Comparison of ENCODE assay signal across 25 mouse cellular contexts in the genomic region with DNA sequence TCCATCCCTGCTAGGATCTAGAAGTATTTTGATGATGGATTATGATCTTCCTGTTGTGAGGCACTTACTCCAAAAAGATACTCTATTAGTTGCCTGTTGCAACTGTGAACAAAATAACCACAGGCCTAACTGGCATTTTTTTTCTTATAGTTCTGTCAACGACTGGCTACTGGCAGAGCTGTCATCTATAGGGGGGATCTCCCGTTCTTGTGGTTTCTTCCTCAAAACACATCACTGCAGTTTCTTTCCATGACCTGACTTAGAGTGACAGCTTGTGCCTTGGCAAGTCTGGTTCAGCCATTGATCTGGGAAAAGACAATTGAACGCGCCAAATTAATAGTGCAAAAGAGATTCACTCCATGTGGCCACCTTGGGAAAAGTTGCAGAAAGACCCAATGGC. TPM values are rescaled to one million over a fixed set of nuclear protein-coding genes. Genes with fewer than 3 reads are reported as not detected.
DNase-seq lines count a peak whose midpoint lies in the region; ATAC-seq and TF ChIP-seq lines count a peak whose summit lies in the region.
"Had no signal": no experiment of that assay in that cellular context is flagged by ENCODE, and none has a peak within 500 bp of the region (broad histone marks: within the 10 kb centered on the region; RNA-seq: fewer than 3 reads in every experiment).

No protein-coding gene starts in this region.

- H3K4me3 ChIP-seq in heart, embryonic 12.5 days = no peak overlapping the region
- no peak overlapping the region for H3K4me3 ChIP-seq in heart, embryonic 10.5 days
- no peak overlapping the region for H3K4me3 ChIP-seq in heart, postnatal 0 days (ENCODE audit: low read depth, low read length)
- peak overlapping the region; percentile 60 for H3K4me3 ChIP-seq in megakaryocyte, embryonic 14.5 days (replicated peaks)
- no peak overlapping the region for H3K4me3 ChIP-seq in midbrain, embryonic 11.5 days (ENCODE audit: low read depth, low read length)
- H3K4me3 ChIP-seq: embryonic facial prominence, embryonic 12.5 days; hindbrain, embryonic 13.5 days; lung, embryonic 15.5 days; midbrain, embryonic 15.5 days; neural tube, embryonic 15.5 days; stomach, embryonic 15.5 days had no signal

- H3K9ac ChIP-seq in heart, embryonic 12.5 days = no peak overlapping the region
- no peak overlapping the region for H3K9ac ChIP-seq in heart, postnatal 0 days (replicated peaks; ENCODE audit: low read depth, low read length)
- no peak overlapping the region for H3K9ac ChIP-seq in midbrain, embryonic 11.5 days (ENCODE audit: low read length)
- H3K9ac ChIP-seq: embryonic facial prominence, embryonic 12.5 days; forebrain, postnatal 0 days; hindbrain, embryonic 13.5 days; liver, embryonic 14.5 days; lung, embryonic 15.5 days; midbrain, embryonic 15.5 days; neural tube, embryonic 15.5 days; stomach, embryonic 15.5 days had no signal

- no peak for TF ChIP-seq EP300 in heart, postnatal 0 days (IDR thresholded peaks at IDR 0.05; ENCODE audit: low read depth)

- no peaks in the 10 kb centered on the region for H3K36me3 ChIP-seq in heart, embryonic 12.5 days
- H3K36me3 ChIP-seq in heart, embryonic 10.5 days = no peaks in the 10 kb centered on the region
- no peaks in the 10 kb centered on the region for H3K36me3 ChIP-seq in heart, postnatal 0 days (replicated peaks; ENCODE audit: control insufficient read depth, insufficient read depth, low read length)
- no peaks in the 10 kb centered on the region for H3K36me3 ChIP-seq in megakaryocyte, embryonic 14.5 days (replicated peaks; ENCODE audit: low read length)
- no peaks in the 10 kb centered on the region for H3K36me3 ChIP-seq in midbrain, embryonic 11.5 days (ENCODE audit: control insufficient read depth, insufficient read depth, low read length)
- H3K36me3 ChIP-seq: embryonic facial prominence, embryonic 12.5 days; hindbrain, embryonic 13.5 days; lung, embryonic 15.5 days; midbrain, embryonic 15.5 days; neural tube, embryonic 15.5 days; stomach, embryonic 15.5 days had no signal

- peaks cover 3% of the 10 kb centered on the region; the same call in 1 of the 2 replicates for H3K9me3 ChIP-seq in heart, embryonic 12.5 days (replicated peaks)
- no peaks in the 10 kb centered on the region for H3K9me3 ChIP-seq in heart, embryonic 10.5 days
- no peaks in the 10 kb centered on the region; the same call in 1 of the 2 replicates for H3K9me3 ChIP-seq in heart, postnatal 0 days (replicated peaks; ENCODE audit: control insufficient read depth, low read length)
- H3K9me3 ChIP-seq in megakaryocyte, embryonic 14.5 days = peaks cover 3% of the 10 kb centered on the region; the same call in 1 of the 2 replicates
- H3K9me3 ChIP-seq in midbrain, embryonic 11.5 days (ENCODE audit: control insufficient read depth, low read length) = no peaks in the 10 kb centered on the region
- H3K9me3 ChIP-seq: embryonic facial prominence, embryonic 12.5 days; hindbrain, embryonic 13.5 days; lung, embryonic 15.5 days; midbrain, embryonic 15.5 days; neural tube, embryonic 15.5 days; stomach, embryonic 15.5 days had no signal

- no peak for ATAC-seq in heart, embryonic 12.5 days (ENCODE audit: insufficient number of reproducible peaks, low FRiP score)
- ATAC-seq in heart, postnatal 0 days (ENCODE audit: insufficient read depth, low read depth) = no peak
- peak; percentile 64 for ATAC-seq in common myeloid progenitor, adult 5-6 weeks (replicated peaks; ENCODE audit: low read depth, poor library complexity, severe bottlenecking)
- no peak; the same call in 1 of the 2 replicates for ATAC-seq in erythroblast, adult 5-6 weeks (replicated peaks; ENCODE audit: low FRiP score, poor library complexity, severe bottlenecking)
- ATAC-seq in midbrain, embryonic 11.5 days (ENCODE audit: low FRiP score) = no peak
- ATAC-seq: activated CD4-positive, CD25-positive, alpha-beta regulatory T cell, adult 4 months; forebrain, postnatal 0 days; midbrain, embryonic 15.5 days had no signal

- H3K27ac ChIP-seq in heart, embryonic 12.5 days (ENCODE audit: poor library complexity, severe bottlenecking) = peak overlapping the region; percentile 21; the same call in 1 of the 2 replicates
- no peak overlapping the region for H3K27ac ChIP-seq in heart, embryonic 10.5 days
- H3K27ac ChIP-seq in heart, postnatal 0 days (ENCODE audit: low read depth) = 0 out of 2 replicates have a peak overlapping the region, but pooled peaks have one; percentile 6
- H3K27ac ChIP-seq in midbrain, embryonic 11.5 days (ENCODE audit: low read depth, low read length) = no peak overlapping the region
- H3K27ac ChIP-seq: embryonic facial prominence, embryonic 12.5 days; hindbrain, embryonic 13.5 days; kidney, postnatal 0 days; liver, embryonic 14.5 days; lung, embryonic 15.5 days; midbrain, embryonic 15.5 days; neural tube, embryonic 15.5 days; stomach, embryonic 15.5 days had no signal

- no peaks in the 10 kb centered on the region for H3K27me3 ChIP-seq in heart, embryonic 12.5 days (replicated peaks)
- H3K27me3 ChIP-seq in heart, embryonic 10.5 days (ENCODE audit: insufficient read depth, poor library complexity, severe bottlenecking) = no peaks in the 10 kb centered on the region
- H3K27me3 ChIP-seq in heart, postnatal 0 days (ENCODE audit: control insufficient read depth, insufficient read depth, low read length) = no peaks in the 10 kb centered on the region
- H3K27me3 ChIP-seq in megakaryocyte, embryonic 14.5 days (replicated peaks) = no peaks in the 10 kb centered on the region
- no peaks in the 10 kb centered on the region for H3K27me3 ChIP-seq in midbrain, embryonic 11.5 days (ENCODE audit: control insufficient read depth, insufficient read depth, low read length)
- H3K27me3 ChIP-seq: embryonic facial prominence, embryonic 12.5 days; lung, embryonic 15.5 days; midbrain, embryonic 15.5 days; neural tube, embryonic 15.5 days; stomach, embryonic 15.5 days had no signal

- TF ChIP-seq CTCF in heart, postnatal 0 days (IDR thresholded peaks at IDR 0.05; ENCODE audit: low read depth) = no peak

- H3K4me2 ChIP-seq in heart, embryonic 12.5 days = no peak overlapping the region
- no peak overlapping the region for H3K4me2 ChIP-seq in heart, postnatal 0 days (ENCODE audit: low read depth, low read length)
- no peak overlapping the region for H3K4me2 ChIP-seq in midbrain, embryonic 11.5 days
- H3K4me2 ChIP-seq: embryonic facial prominence, embryonic 12.5 days; hindbrain, embryonic 13.5 days; lung, embryonic 15.5 days; midbrain, embryonic 15.5 days; neural tube, embryonic 15.5 days; stomach, embryonic 15.5 days had no signal

- WGBS in heart, embryonic 12.5 days = 83% methylated on average over 4 of the region's 4 CpGs
- WGBS in heart, embryonic 10.5 days = 82% methylated on average over 4 of the region's 4 CpGs
- 81% methylated on average over 4 of the region's 4 CpGs for WGBS in heart, postnatal 0 days
- 92% methylated on average over 4 of the region's 4 CpGs for WGBS in midbrain, embryonic 11.5 days

- DNase-seq in heart, embryonic 10.5 days (ENCODE audit: low spot score) = no peak
- no peak for DNase-seq in heart, postnatal 0 days (ENCODE audit: low spot score)
- DNase-seq in heart, adult 18-20 months = no peak
- no peak for DNase-seq in midbrain, embryonic 11.5 days (ENCODE audit: low spot score, missing footprints)
- DNase-seq: adrenal gland, adult 8-10 months; cerebellum, adult 8-10 months; embryo, embryonic 11 days; forebrain, postnatal 0 days; kidney, adult 8-10 months; retina, postnatal 1 day; right cerebral cortex, postnatal 14 days; thymus, postnatal 25 days had no signal

- peaks cover 11% of the 10 kb centered on the region for H3K4me1 ChIP-seq in heart, embryonic 12.5 days (replicated peaks)
- H3K4me1 ChIP-seq in heart, embryonic 10.5 days = no peaks in the 10 kb centered on the region
- peaks cover 23% of the 10 kb centered on the region for H3K4me1 ChIP-seq in heart, postnatal 0 days (ENCODE audit: control insufficient read depth, insufficient read depth)
- peaks cover 32% of the 10 kb centered on the region for H3K4me1 ChIP-seq in megakaryocyte, embryonic 14.5 days
- no peaks in the 10 kb centered on the region for H3K4me1 ChIP-seq in midbrain, embryonic 11.5 days (ENCODE audit: control insufficient read depth, insufficient read depth, low read length)
- H3K4me1 ChIP-seq: embryonic facial prominence, embryonic 12.5 days; hindbrain, embryonic 13.5 days; midbrain, embryonic 15.5 days; neural tube, embryonic 15.5 days; stomach, embryonic 15.5 days had no signal

RNA-seq across cellular contexts. Expression of gene Serbp1, which starts 59.4 kb away (rescaled TPM):
- 405 and 423 TPM in 2 replicates for polyA plus RNA-seq in heart, embryonic 12.5 days (2016; fragmentation: Nextera tagmentation; extraction: Ambion mirVana)
- polyA plus RNA-seq in heart, embryonic 10.5 days (2016; fragmentation: Nextera tagmentation; extraction: Ambion mirVana) = 392 and 514 TPM in 2 replicates
- total RNA-seq in heart, postnatal 0 days (2014; rRNA removed; ENCODE audit: low replicate concordance) = 143 and 161 TPM in 2 replicates
- 237 and 245 TPM in 2 replicates for polyA plus RNA-seq in heart, postnatal 0 days (2015; fragmentation: Nextera tagmentation; extraction: Ambion mirVana)
- total RNA-seq in heart, adult 18-20 months (2021) = 100 to 1,000 TPM; 208 to 214 TPM
- total RNA-seq in common myeloid progenitor, adult 5-6 weeks (2017) = 2,714 and 3,049 TPM in 2 replicates
- polyA plus RNA-seq in megakaryocyte, embryonic 14.5 days (2012; ENCODE audit: insufficient read depth, low replicate concordance) = 385 and 1,065 TPM in 2 replicates
- 288 and 330 TPM in 2 replicates for total RNA-seq in erythroblast, adult 5-6 weeks (2015; ENCODE audit: low replicate concordance)
- total RNA-seq in erythroblast, adult 5-6 weeks (2017; ENCODE audit: low replicate concordance) = 416 and 434 TPM in 2 replicates
- polyA plus RNA-seq in midbrain, embryonic 11.5 days (2014; fragmentation: Nextera tagmentation; extraction: Ambion mirVana) = 547 and 588 TPM in 2 replicates

Comparison
In these comparisons a context has a peak if more than half of its experiments do, and no peak if none do; other contexts are left out.
1. H3K27ac ChIP-seq: peak in heart, embryonic 12.5 days (single experiment) and heart, postnatal 0 days (single experiment); none in heart, embryonic 10.5 days (single experiment) and midbrain, embryonic 11.5 days (single experiment).